Mouse (Mus musculus): Measurements from ENCODE around the gene Gria2. TPM values are rescaled to one million over a fixed set of nuclear protein-coding genes. Genes with fewer than 3 reads are reported as not detected.

Gene Gria2
- total RNA-seq, 2 experiments from 2014 or later = 383 to 396 TPM

Small RNA genes within 50 kb of the gene (microRNA-seq; reads per million reads assigned to microRNA genes)
- not detected for gene Gm25749

Other genes starting within 250 kb of the Gria2 start
- gene Glrb, start 110.8 kb upstream of the Gria2 start, total RNA-seq (2021) = 10 to 100 TPM; 83.4 to 85.1 TPM
- gene Pdgfc, start 233.6 kb upstream of the Gria2 start, total RNA-seq (2021) = 10 to 100 TPM; 12.9 to 14.0 TPM

All from left cerebral cortex, postnatal 4 days (tissue).